Mouse (Mus musculus): ENCODE measurements around the gene Pak2. TPM values are rescaled to one million over a fixed set of nuclear protein-coding genes. Genes with fewer than 3 reads are reported as not detected.
"Not testable (repeated sequence)": the region's sequence is repeated elsewhere in the genome, so short reads cannot be mapped to it uniquely, and the experiment has no call there.

Pak2 gene
- polyA plus RNA-seq, 1 experiment from 2014 or later, result 9.7 TPM

GRCm38 (mm10) chr16:32102295-32102694 lies 23.2 kb upstream of the Pak2 start:
- H3K27ac ChIP-seq (ENCODE audit: low read length), result no peak overlapping the region; the same call in 1 of the 2 replicates
- ATAC-seq (ENCODE audit: low read depth), result no peak

GRCm38 (mm10) chr16:32099638-32100150 lies 20.6 kb upstream of the Pak2 start, which contains the start of the genes Pigx and Cep19:
Gene Pigx, minus strand, starts transcription at chr16:32099740.
Gene Cep19, plus strand, starts transcription at chr16:32099800.
- Histone ChIP-seq H3K9me3 (replicated peaks; ENCODE audit: control insufficient read depth, low read length) (no peaks in the 10 kb centered on the region), H3K36me3 (ENCODE audit: control insufficient read depth, insufficient read depth) (0 out of 2 replicates have a peak, but pooled peaks cover under 1% of the 10 kb centered on the region), H3K4me1 (ENCODE audit: control insufficient read depth, low read depth, low read length) (peaks cover 16% of the 10 kb centered on the region), H3K27me3 (ENCODE audit: control insufficient read depth, insufficient read depth, low read depth, low read length) (no peaks in the 10 kb centered on the region), H3K27ac (ENCODE audit: low read length) (peak within 1 kb of the TSS; percentile 88), H3K4me3 (ENCODE audit: low read depth, low read length) (peak within 1 kb of the TSS; percentile 94), H3K9ac (ENCODE audit: low read depth, low read length) (peak within 1 kb of the TSS; percentile 92), H3K4me2 (ENCODE audit: low read depth, low read length) (peak within 1 kb of the TSS; percentile 98)
- under 1% methylated on average over 34 of the region's 34 CpGs for WGBS (ENCODE audit: insufficient replicate concordance)
- ATAC-seq (ENCODE audit: low read depth), result peak; percentile 96

More at GRCm38 (mm10) chr16:32102295-32102694, 23.2 kb upstream of the Pak2 start:
- H3K4me3 ChIP-seq (ENCODE audit: low read depth, low read length), result no peak overlapping the region
- 71% methylated on average over 13 of the region's 13 CpGs for WGBS (ENCODE audit: insufficient replicate concordance)
- no peaks in the 10 kb centered on the region for H3K27me3 ChIP-seq (ENCODE audit: control insufficient read depth, insufficient read depth, low read depth, low read length)
- H3K4me2 ChIP-seq (ENCODE audit: low read depth, low read length), result no peak overlapping the region
- H3K36me3 ChIP-seq (ENCODE audit: control insufficient read depth, insufficient read depth), result no peaks in the 10 kb centered on the region
- no peak overlapping the region for H3K9ac ChIP-seq (ENCODE audit: low read depth, low read length)
- peaks cover 16% of the 10 kb centered on the region for H3K4me1 ChIP-seq (ENCODE audit: control insufficient read depth, low read depth, low read length)
- H3K9me3 ChIP-seq (replicated peaks; ENCODE audit: control insufficient read depth, low read length), result no peaks in the 10 kb centered on the region

GRCm38 (mm10) chr16:32098897-32099637 lies 19.9 kb upstream of the Pak2 start:
- WGBS (ENCODE audit: insufficient replicate concordance), result under 1% methylated on average over 39 of the region's 39 CpGs
- Histone ChIP-seq H3K27ac (ENCODE audit: low read length) (peak overlapping the region; percentile 88), H3K4me3 (ENCODE audit: low read depth, low read length) (peak overlapping the region; percentile 94), H3K4me1 (ENCODE audit: control insufficient read depth, low read depth, low read length) (peaks cover 16% of the 10 kb centered on the region), H3K9me3 (replicated peaks; ENCODE audit: control insufficient read depth, low read length) (no peaks in the 10 kb centered on the region), H3K27me3 (ENCODE audit: control insufficient read depth, insufficient read depth, low read depth, low read length) (no peaks in the 10 kb centered on the region), H3K36me3 (ENCODE audit: control insufficient read depth, insufficient read depth) (0 out of 2 replicates have a peak, but pooled peaks cover 2% of the 10 kb centered on the region), H3K4me2 (ENCODE audit: low read depth, low read length) (peak overlapping the region; percentile 98), H3K9ac (ENCODE audit: low read depth, low read length) (peak overlapping the region; percentile 92)
- peak; percentile 60 for ATAC-seq (ENCODE audit: low read depth)

- not testable (repeated sequence) for ATAC-seq (ENCODE audit: low read depth); H3K27me3 ChIP-seq (ENCODE audit: control insufficient read depth, insufficient read depth, low read depth, low read length); H3K27ac ChIP-seq (ENCODE audit: low read length); H3K9me3 ChIP-seq (replicated peaks; ENCODE audit: control insufficient read depth, low read length); H3K4me3 ChIP-seq (ENCODE audit: low read depth, low read length); H3K9ac ChIP-seq (ENCODE audit: low read depth, low read length); H3K36me3 ChIP-seq (ENCODE audit: control insufficient read depth, insufficient read depth); H3K4me2 ChIP-seq (ENCODE audit: low read depth, low read length)
- H3K4me1 ChIP-seq (ENCODE audit: control insufficient read depth, low read depth, low read length), result peaks cover 16% of the 10 kb centered on the region
- WGBS (ENCODE audit: insufficient replicate concordance), result 77% methylated on average over 2 of the region's 2 CpGs
These were observed 18.6 kb upstream of the Pak2 start for GRCm38 (mm10) chr16:32097757-32098156.

- Histone ChIP-seq H3K27ac (ENCODE audit: low read length) (no peak overlapping the region), H3K9ac (ENCODE audit: low read depth, low read length) (no peak overlapping the region), H3K9me3 (replicated peaks; ENCODE audit: control insufficient read depth, low read length) (no peaks in the 10 kb centered on the region), H3K4me3 (ENCODE audit: low read depth, low read length) (no peak overlapping the region), H3K36me3 (ENCODE audit: control insufficient read depth, insufficient read depth) (peaks cover 5% of the 10 kb centered on the region; the same call in 1 of the 2 replicates), H3K27me3 (ENCODE audit: control insufficient read depth, insufficient read depth, low read depth, low read length) (no peaks in the 10 kb centered on the region), H3K4me1 (ENCODE audit: control insufficient read depth, low read depth, low read length) (peaks cover 6% of the 10 kb centered on the region), H3K4me2 (ENCODE audit: low read depth, low read length) (no peak overlapping the region)
- ATAC-seq (ENCODE audit: low read depth), result no peak
- 80% methylated on average over 7 of the region's 7 CpGs for whole genome bisulfite sequencing (ENCODE audit: insufficient replicate concordance)
These were observed 12.3 kb upstream of the Pak2 start for GRCm38 (mm10) chr16:32091466-32091865.

GRCm38 (mm10) chr16:32087629-32088443 lies 8.7 kb upstream of the Pak2 start:
- Histone ChIP-seq H3K36me3 (ENCODE audit: control insufficient read depth, insufficient read depth) (peaks cover 3% of the 10 kb centered on the region; the same call in 1 of the 2 replicates), H3K27ac (ENCODE audit: low read length) (no peak overlapping the region), H3K4me2 (ENCODE audit: low read depth, low read length) (0 out of 2 replicates have a peak overlapping the region, but pooled peaks have one; percentile 17), H3K4me3 (ENCODE audit: low read depth, low read length) (no peak overlapping the region), H3K27me3 (ENCODE audit: control insufficient read depth, insufficient read depth, low read depth, low read length) (no peaks in the 10 kb centered on the region), H3K9ac (ENCODE audit: low read depth, low read length) (no peak overlapping the region), H3K9me3 (replicated peaks; ENCODE audit: control insufficient read depth, low read length) (no peaks in the 10 kb centered on the region), H3K4me1 (ENCODE audit: control insufficient read depth, low read depth, low read length) (peaks cover 6% of the 10 kb centered on the region)
- 31% methylated on average over 17 of the region's 17 CpGs for WGBS (ENCODE audit: insufficient replicate concordance)
- ATAC-seq (ENCODE audit: low read depth), result peak; percentile 61

- Histone ChIP-seq H3K27ac (ENCODE audit: low read length) (peak overlapping the region; percentile 98), H3K27me3 (ENCODE audit: control insufficient read depth, insufficient read depth, low read depth, low read length) (no peaks in the 10 kb centered on the region), H3K9ac (ENCODE audit: low read depth, low read length) (peak overlapping the region; percentile 97), H3K4me1 (ENCODE audit: control insufficient read depth, low read depth, low read length) (peaks cover 18% of the 10 kb centered on the region), H3K4me2 (ENCODE audit: low read depth, low read length) (peak overlapping the region; percentile 88), H3K4me3 (ENCODE audit: low read depth, low read length) (peak overlapping the region; percentile 94), H3K36me3 (ENCODE audit: control insufficient read depth, insufficient read depth) (no peaks in the 10 kb centered on the region; the same call in 1 of the 2 replicates), H3K9me3 (replicated peaks; ENCODE audit: control insufficient read depth, low read length) (no peaks in the 10 kb centered on the region)
- under 1% methylated on average over 30 of the region's 30 CpGs for WGBS (ENCODE audit: insufficient replicate concordance)
- no peak for ATAC-seq (ENCODE audit: low read depth)
These were observed 643 bp downstream of the Pak2 start for GRCm38 (mm10) chr16:32078408-32078990.

- Histone ChIP-seq H3K4me3 (ENCODE audit: low read depth, low read length) (peak overlapping the region; percentile 94), H3K4me1 (ENCODE audit: control insufficient read depth, low read depth, low read length) (peaks cover 18% of the 10 kb centered on the region), H3K4me2 (ENCODE audit: low read depth, low read length) (peak overlapping the region; percentile 88), H3K36me3 (ENCODE audit: control insufficient read depth, insufficient read depth) (no peaks in the 10 kb centered on the region), H3K27ac (ENCODE audit: low read length) (peak overlapping the region; percentile 98), H3K27me3 (ENCODE audit: control insufficient read depth, insufficient read depth, low read depth, low read length) (no peaks in the 10 kb centered on the region), H3K9ac (ENCODE audit: low read depth, low read length) (peak overlapping the region; percentile 97), H3K9me3 (replicated peaks; ENCODE audit: control insufficient read depth, low read length) (no peaks in the 10 kb centered on the region)
- WGBS (ENCODE audit: insufficient replicate concordance), result 4% methylated on average over 13 of the region's 13 CpGs
- ATAC-seq (ENCODE audit: low read depth), result no peak
These were observed 1.3 kb downstream of the Pak2 start for GRCm38 (mm10) chr16:32077648-32078407.

Data from liver, embryonic 16.5 days (tissue).